Mouse (Mus musculus) right cerebral cortex, postnatal 14 days (tissue): ENCODE measurements at regions not wholly inside any gene's neighbourhood (a gene's known extent, or its start where the extent isn't known, plus 50 kb on each side); places are given as distances from the start of the nearest gene placed in this dataset.
A peak's percentile ranks its signal among the peaks of the same experiment; 100 is the strongest.

Source experiments
- DNase-seq: peaks from one replicate; pipeline ENCODE4 v3.0.0; 2022

- peak; percentile 74 for DNase-seq
These were observed 98.2 kb upstream of the Mgme1 start for GRCm38 (mm10) chr2:144172100-144172770.

GRCm38 (mm10) chr2:144173358-144174106 is 96.9 kb upstream of the Mgme1 start:
- DNase-seq: no peak

- DNase-seq: no peak
These were observed 96.0 kb upstream of the Mgme1 start for GRCm38 (mm10) chr2:144174366-144175035.

DNA sequence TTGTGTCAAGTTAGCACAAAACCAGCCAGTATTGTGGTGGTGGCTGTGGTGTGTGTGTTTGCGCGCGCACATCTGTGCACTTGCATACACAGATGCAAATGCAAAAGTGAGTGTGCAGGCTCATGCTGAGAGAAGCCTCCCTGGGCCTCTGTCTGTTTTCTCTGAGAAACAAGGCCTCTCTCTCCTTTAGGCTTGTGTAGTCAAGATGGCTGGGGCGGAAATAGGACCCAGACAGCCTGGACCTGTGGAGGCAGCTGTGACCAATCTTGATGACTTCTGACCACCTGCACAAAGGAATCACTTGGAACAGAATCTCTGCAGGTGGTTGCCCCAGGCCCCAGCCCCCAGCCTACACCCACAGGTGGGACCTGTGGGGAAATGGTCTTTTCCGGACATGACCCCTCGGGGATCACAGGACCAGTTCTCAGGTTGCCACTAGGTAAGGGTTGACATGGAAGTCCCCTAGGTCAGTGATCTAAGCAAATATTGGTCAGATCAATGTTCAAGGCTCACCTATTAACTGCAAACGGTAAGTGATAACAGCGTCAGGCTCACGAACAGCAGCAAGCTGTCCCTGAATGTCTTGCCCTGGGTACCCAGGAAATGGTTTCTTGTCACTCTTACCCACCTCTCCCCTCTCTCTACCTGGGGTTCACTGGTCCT is 93.8 kb upstream of the Mgme1 start:
- DNase-seq: no peak

GRCm38 (mm10) chr2:144177268-144177667 is 93.2 kb upstream of the Mgme1 start:
- no peak for DNase-seq

DNA sequence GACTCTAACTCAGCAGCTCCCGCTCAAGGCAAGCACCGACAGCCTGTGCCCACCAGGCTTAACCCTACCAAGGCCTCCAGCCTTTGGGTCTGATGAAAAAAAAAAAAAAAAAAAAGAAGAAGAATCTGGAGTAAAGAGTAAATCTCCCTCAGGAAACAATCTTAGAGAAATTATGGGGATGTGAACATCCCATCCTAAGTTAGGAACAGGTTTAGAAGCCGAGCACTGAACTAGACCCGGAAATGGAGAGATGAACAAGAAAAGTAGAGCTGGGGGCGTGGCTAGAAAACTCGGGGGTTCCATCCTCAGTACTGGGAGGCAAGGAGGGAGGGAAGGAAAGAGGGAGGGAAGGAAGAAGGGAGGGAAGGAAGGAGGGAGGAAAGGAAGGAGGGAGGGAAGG is 92.5 kb upstream of the Mgme1 start:
- DNase-seq: no peak

- DNase-seq: no peak
These were observed 88.4 kb upstream of the Mgme1 start for GRCm38 (mm10) chr2:144182108-144182507.

DNA sequence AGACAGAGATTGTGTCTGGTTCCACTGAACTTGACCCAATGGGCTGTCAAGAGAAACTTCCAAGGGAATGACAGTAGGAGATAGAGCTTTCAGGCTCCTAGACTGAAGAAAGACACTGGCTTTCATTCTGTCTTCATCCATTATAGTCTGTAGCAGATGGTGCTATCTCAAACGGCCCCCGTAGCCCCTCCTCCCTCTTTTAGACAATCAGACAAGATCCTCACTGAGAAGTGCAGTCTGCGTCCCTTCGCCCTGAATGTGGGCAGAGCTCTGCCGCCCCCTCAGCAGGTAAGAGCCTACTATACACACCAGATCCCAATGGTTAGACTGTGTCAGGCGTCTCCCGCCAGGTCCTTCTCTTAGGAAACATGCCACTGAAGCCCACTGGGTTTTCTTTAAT is 87.9 kb upstream of the Mgme1 start:
- DNase-seq: no peak

- DNase-seq: no peak
These were observed 87.0 kb upstream of the Mgme1 start for GRCm38 (mm10) chr2:144183371-144183944.

DNA sequence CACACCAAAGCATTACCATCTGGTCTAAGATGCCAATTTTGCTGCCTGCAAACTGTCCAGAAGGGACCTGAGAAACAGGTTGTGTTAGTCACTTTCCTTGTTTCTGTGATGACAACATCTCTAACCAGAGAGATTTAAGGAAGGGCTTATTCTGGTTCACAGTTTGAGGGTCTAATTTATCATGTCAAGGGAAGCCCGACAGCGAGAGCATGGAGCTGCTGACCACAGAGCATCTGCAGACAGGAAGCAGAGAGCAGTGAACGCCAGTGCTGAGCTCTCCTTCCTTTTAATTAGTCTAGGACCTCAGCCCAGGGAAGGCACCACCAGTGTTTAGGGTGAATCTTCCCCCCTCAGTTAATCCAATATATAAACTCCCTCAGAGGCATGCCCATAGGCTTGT is 85.3 kb upstream of the Mgme1 start:
- no peak for DNase-seq

GRCm38 (mm10) chr2:144186426-144186825 is 84.0 kb upstream of the Mgme1 start:
- no peak for DNase-seq

DNA sequence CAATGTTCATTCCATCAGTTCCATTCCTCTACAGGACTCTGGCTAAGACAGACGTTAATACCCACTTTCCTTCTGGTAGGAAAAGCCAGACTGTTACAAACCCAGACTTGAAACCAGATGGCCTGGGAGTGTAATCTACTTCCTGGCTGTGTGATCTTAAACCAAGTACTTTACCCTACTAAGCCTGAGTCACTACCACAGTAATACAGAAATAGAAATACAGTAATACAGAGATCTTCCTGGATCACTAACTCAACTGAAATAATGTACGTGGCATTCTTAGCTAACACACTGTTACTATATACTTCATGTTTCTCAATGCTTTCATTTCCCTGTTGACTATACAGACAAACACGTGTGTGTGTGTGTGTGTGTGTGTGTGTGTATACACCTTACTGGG is 82.4 kb upstream of the Mgme1 start:
- DNase-seq: no peak

- no peak for DNase-seq
These were observed 82.0 kb upstream of the Mgme1 start for GRCm38 (mm10) chr2:144188485-144188884.

DNA sequence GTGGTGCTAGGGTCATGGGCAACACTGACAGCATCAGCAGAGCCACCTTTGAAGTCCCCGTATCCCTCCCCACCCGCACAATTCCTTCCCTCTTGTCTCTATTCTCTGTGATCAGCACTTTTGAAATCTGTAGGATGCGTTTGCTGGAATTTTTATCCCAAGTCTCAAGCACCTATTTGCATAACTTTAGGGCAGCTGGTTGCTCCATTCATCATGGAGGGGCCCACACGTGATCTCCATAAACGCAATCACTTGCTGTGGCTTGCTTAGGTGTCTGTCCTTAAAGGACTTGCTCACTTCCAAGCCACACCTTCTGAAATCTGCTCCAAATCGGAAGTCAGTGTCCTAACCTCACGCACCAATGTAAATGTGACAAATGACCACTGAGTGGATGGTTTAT is 80.7 kb upstream of the Mgme1 start:
- no peak for DNase-seq

GRCm38 (mm10) chr2:144191018-144191417 is 79.4 kb upstream of the Mgme1 start:
- DNase-seq: no peak

DNA sequence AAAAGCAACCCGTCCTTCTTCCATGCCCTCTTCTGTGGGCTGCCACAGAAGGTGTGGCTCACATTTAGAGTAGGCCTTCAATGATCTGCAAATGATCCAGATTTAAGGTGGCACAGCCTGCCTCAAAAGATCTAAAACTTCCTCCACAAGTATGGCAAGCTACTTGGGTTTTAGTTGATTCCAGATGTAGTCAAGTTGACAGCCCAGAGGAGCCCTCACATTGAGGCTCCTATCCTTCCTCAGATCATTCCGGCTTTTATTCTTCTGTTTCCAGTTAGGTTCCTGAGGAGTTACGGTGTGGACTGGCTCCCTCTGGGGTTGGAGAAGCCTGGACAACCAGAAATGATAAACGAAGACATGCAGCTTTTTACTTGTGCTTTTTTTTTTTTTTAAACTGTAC is 78.8 kb upstream of the Mgme1 start:
- DNase-seq: no peak

GRCm38 (mm10) chr2:144192428-144192827 is 78.0 kb upstream of the Mgme1 start:
- DNase-seq: no peak

GRCm38 (mm10) chr2:144195851-144196250 is 74.6 kb upstream of the Mgme1 start:
- no peak for DNase-seq

- no peak for DNase-seq
These were observed 73.3 kb upstream of the Mgme1 start for GRCm38 (mm10) chr2:144197139-144197538.

DNA sequence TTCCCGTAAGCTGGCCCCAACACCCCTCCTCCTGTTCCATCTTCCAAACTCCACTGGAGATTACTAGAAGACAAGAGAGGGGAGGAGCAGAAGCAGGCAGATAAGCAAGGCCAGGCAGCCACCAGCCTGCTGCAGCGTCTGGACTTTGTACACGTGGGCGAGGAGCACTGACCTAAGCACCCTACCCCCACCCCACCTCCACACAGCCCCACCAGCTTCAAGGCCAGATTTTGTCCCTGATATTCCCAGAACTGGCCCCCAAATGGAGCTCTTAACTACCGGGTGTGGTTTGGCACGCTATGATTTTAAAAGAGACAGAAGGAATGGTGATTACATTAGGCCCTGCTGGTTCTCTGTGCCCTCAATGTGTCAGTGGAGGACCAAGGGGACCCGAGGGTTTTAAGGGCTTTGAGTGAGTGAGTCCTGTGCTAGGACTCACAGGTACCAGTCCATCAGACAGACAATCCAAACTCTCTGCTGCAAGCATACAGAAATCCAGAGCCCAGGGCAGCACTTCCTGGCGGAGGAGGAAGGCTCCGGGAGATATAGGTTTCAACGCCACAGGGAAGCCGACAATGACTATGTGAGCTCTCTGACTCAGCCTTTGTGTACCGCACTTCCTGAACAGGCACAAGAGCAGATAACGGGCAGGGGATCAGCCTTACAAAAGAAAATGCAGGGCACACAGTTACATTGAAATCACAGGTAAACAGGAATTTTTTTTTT is 72.0 kb upstream of the Mgme1 start:
- DNase-seq: no peak
